Mouse (Mus musculus) ovary, adult 2 months (tissue): ENCODE results near the gene Pira2. TPM values are rescaled to one million over a fixed set of nuclear protein-coding genes. Genes with fewer than 3 reads are reported as not detected.

Source experiments
- polyA plus RNA-seq: library from polyadenylated mRNA; depleted of rRNA; stranded (reverse); fragments of >200 nt; gene quantifications from 2 replicates; pipeline ENCODE4 v1.2.3, GENCODE M21; 2012; rRNA removed

The Pira2 gene
- 0.48 and 0.53 TPM in 2 replicates for polyA plus RNA-seq

DNA sequence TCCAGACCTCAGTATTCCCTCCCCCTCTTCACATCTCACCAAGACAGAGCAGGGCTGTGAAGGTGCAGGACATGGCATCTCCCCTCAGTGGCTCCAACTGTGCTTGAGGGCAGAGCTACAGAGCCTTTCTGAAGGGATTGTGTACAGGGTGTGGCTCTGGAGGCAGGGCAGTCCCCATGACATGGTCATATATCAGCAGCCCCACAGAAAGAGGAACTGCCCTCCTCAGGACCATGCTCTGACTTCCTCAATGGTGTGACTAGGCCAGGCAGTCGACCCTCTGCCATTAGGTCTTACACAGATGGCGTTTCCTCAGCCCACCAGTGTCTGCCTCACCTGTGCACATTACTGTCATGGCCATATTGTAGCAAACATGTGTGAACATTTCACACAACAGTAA lies at the start of gene Pira2:
Gene Pira2 (minus strand): TSS at position 101 of the 400 bp plus-strand sequence.

DNA sequence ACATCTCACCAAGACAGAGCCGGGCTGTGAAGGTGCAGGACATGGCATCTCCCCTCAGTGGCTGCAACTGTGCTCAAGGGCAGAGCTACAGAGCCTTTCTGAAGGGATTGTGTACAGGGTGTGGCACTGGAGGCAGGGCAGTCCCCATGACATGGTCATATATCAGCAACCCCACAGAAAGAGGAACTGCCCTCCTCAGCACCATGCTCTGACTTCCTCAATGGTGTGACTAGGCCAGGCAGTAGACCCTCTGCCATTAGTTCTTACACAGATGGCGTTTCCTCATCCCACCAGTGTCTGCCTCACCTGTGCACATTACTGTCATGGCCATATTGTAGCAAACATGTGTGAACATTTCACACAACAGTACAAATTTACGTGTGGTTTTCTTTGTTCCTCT lies 19.3 kb downstream of the Pira2 start, which contains the start of gene Gm15448:
Gene Gm15448 (minus strand): TSS at position 89 of the 400 bp plus-strand sequence.

Other genes with a start within 250 kb of the Pira2 start
- 0.66 and 1.5 TPM in 2 replicates for gene Oscar, start 228.9 kb downstream of the Pira2 start, polyA plus RNA-seq
- gene Ndufa3, start 227.7 kb downstream of the Pira2 start, polyA plus RNA-seq: 174 and 275 TPM in 2 replicates
- gene Tfpt, start 215.1 kb downstream of the Pira2 start, polyA plus RNA-seq: 7.0 and 8.9 TPM in 2 replicates
- gene Prpf31, start 215.1 kb downstream of the Pira2 start, polyA plus RNA-seq: 48.3 and 48.8 TPM in 2 replicates
- 70.9 and 95.3 TPM in 2 replicates for gene Cnot3, start 199.8 kb downstream of the Pira2 start, polyA plus RNA-seq
- 4.2 and 4.5 TPM in 2 replicates for gene Leng1, start 179.2 kb downstream of the Pira2 start, polyA plus RNA-seq
- 50.6 and 58.5 TPM in 2 replicates for gene Tmc4, start 167.5 kb downstream of the Pira2 start, polyA plus RNA-seq
- 210 and 216 TPM in 2 replicates for gene Tsen34, start 152.2 kb downstream of the Pira2 start, polyA plus RNA-seq
- gene Mboat7, start 151.5 kb downstream of the Pira2 start, polyA plus RNA-seq: 95.4 and 98.2 TPM in 2 replicates
- 2,155 and 3,536 TPM in 2 replicates for gene Rps9, start 141.1 kb downstream of the Pira2 start, polyA plus RNA-seq
- gene Pirb, start 124.7 kb downstream of the Pira2 start, polyA plus RNA-seq: 10.0 and 10.1 TPM in 2 replicates
- gene Gm15448, start 19.4 kb downstream of the Pira2 start, polyA plus RNA-seq: 0.15 and 0.29 TPM in 2 replicates
- 0.46 and 1.2 TPM in 2 replicates for gene Gm14548, start 53.1 kb upstream of the Pira2 start, polyA plus RNA-seq
- 0.70 and 0.89 TPM in 2 replicates for gene Lilra6, start 70.5 kb upstream of the Pira2 start, polyA plus RNA-seq
- 6.9 and 8.7 TPM in 2 replicates for gene Lair1, start 218.2 kb upstream of the Pira2 start, polyA plus RNA-seq